Mouse (Mus musculus): Measurements from ENCODE around the gene Chpf2. TPM values are rescaled to one million over a fixed set of nuclear protein-coding genes. Genes with fewer than 3 reads are reported as not detected.
A peak's percentile ranks its signal among the peaks of the same experiment; 100 is the strongest.
"Not testable (repeated sequence)": the region's sequence is repeated elsewhere in the genome, so short reads cannot be mapped to it uniquely, and the experiment has no call there.

Chpf2 gene
- total RNA-seq (2021), result 10 to 100 TPM; 35.7 to 52.5 TPM
- long read RNA-seq, experiment 1, transcript Chpf2-202 (4 exons, 3,715 nt), result major isoform, 28 of 39 reads
- long read RNA-seq, experiment 1, partial matches to known transcripts, result 4 of 39 reads
- long read RNA-seq, experiment 1, other reads (novel, unspliced or antisense), result 7 of 39 reads
- long read RNA-seq, experiment 2, transcript Chpf2-202 (4 exons, 3,715 nt), result major isoform, 11 of 16 reads
- long read RNA-seq, experiment 2, partial matches to known transcripts, result 4 of 16 reads
- long read RNA-seq, experiment 2, other reads (novel, unspliced or antisense), result 1 of 16 reads

DNA sequence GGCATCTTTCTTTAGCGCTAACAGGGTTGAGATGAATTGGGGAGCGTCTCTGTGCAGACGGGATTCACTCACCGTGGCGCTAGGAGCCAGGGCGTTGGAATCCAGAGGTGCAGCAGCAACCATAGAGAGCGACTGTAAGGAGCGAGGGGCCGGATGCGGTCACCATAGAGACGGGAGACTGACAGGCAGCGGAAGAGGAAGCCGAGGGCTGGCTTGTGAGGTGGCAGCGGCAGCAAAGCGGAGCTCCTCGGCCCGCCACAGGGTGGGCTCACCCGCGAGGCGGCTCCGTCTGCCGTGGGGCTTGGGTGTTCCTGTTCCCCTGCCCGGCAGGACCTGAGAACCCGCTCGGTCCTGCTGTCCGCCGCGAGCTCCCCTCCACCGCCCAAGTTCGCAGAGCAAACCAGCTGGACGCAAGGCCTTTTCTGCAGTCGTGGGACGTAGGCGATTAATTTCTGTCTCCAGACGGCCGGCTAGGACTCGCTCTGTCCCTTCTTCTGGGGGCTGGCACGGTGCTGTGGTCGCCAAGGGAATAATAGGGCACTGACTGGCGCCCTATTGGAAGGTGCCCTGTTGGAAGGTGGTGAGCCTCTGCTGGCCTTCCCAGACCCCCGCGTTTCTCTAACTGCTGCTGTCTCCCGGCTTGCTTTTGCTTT, at the start of gene Chpf2:
Gene Chpf2 (plus strand): TSS at position 195 of the 653 bp plus-strand sequence.
- peak; percentile 89 to 90 for DNase-seq

DNA sequence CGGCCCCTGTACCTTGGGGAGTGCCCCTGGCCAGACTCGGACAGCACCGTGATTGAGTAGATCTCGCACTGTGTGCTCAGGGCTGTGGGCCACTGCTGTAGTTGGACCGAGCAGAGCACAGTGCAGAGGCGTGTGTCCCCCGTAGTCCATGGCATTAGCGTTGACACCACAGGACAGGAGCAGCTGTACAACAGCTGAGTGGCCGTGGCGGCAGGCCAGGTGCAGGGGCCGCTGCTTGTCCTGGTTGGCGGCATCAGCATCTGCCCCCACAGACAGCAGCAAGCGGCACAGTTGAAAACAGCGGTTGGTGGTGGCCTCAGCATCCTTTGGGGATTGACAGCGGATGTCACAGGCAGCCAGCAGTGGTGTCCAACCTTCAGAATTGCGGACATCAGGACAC, 48.9 kb upstream of the Chpf2 start:
- DNase-seq, result no peak

DNA sequence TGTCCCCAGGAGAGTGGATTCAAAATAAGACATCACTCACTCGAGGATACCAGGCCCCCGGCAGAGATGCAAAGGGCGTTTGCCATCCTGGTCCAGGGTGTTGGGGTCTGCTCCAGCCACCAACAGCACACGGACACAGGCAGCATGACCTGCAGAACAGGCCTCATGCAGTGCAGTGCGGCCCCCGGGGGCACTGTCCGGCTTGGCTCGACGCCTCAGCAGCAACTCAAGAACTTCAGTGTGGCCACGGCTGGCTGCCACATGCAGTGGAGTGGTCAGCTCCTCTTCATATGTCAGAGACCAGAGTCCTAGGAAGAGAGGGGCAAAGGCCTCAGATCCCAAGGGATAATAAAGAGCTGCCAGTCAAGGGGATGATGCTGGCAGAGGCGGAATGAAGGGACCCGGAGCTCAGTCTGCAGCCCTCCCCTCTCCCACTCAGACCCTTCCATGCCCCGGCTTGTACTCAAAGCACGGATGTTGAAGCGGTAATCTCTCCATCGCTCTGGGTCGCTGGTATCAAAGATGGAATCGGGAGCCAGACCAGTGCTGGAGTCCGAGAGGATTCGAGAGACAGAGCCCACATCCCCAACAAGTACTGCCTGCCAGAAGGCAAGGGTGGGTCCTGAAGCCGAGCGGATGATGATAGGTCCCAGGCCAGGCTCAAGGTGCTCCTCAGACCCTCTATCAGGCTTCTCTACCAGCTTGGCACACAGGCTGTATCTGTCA, 46.8 kb upstream of the Chpf2 start:
- DNase-seq, result no peak

DNA sequence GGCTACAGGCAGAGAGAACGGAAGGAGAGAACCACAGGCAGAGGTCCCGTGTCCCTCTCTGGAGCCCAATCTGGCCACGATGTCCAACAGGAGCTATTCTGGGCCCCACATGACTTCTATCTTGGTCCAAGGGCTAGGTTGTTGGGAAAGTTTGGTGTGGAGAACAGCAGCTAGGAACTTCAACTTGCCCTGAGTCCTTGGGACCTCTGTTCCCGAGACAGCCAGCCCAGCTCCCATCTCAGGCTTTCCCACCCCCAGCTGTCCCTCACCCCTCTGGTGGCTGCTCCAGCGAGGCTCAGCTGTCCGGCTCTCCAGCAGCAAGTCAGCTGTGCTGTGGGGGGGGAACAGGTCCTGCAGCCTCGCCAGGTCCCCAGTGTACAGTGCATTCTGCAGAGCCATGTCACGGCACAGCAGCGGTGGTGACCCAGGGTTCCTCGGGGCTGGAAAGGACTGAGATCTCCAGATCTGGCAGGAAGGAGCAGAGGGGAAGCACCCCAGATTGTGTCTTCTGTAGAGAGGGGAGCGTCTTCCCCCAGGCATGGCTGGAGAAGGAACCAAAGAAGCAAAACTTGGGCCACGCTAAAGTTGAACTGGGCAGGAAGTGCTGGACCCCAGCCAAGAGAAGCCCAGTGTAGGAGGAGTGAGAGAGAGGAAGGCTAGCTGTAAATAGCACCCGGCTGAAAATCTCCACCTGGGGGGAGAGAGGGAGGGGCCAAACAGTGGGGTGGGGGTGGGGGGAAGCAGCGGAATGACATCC, 46.0 kb upstream of the Chpf2 start, which contains the start of gene Asb10:
Gene Asb10 (minus strand): TSS at position 592 of the 757 bp plus-strand sequence.
- peak; percentile 55 to 71 for DNase-seq

DNA sequence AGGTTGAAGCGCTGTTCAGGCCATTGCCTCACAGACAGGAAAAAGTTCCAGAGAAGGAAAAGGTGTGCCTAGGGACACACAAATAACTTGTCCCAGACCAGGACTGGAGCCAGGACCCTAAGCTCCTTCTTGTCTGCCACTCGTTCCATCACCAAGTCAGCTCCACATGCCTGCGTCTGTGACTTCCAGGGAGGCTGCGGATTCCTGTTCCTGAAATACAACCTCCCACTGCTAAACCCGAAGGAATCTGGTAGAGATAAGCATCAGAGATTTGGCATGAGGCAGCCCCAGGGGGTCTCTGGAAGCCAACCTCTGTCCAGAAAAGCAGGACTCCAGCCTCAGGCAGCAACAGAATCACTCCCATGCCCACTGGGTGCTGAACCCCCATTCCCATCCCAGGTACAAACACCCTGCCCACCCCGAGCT, 45.4 kb upstream of the Chpf2 start:
- DNase-seq, result no peak

DNA sequence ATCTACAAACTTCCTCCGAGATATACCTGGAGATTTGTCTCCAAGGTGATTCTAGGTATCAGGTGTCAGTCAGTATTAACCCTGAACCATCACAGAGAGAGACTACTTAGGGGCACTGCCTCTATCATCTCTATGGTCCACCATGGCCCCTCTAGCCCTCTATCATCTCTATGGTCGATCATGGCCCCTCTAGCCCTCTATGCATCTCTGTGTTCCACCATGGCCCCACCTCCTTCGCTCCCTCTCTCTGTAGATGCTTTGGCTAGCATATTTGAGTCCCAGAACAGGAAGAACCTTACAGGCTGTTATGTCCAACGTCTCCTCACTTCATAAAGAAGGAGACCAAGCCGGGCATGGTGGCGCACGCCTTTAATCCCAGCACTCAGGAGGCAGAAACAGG, 43.9 kb upstream of the Chpf2 start:
- no peak for DNase-seq

DNA sequence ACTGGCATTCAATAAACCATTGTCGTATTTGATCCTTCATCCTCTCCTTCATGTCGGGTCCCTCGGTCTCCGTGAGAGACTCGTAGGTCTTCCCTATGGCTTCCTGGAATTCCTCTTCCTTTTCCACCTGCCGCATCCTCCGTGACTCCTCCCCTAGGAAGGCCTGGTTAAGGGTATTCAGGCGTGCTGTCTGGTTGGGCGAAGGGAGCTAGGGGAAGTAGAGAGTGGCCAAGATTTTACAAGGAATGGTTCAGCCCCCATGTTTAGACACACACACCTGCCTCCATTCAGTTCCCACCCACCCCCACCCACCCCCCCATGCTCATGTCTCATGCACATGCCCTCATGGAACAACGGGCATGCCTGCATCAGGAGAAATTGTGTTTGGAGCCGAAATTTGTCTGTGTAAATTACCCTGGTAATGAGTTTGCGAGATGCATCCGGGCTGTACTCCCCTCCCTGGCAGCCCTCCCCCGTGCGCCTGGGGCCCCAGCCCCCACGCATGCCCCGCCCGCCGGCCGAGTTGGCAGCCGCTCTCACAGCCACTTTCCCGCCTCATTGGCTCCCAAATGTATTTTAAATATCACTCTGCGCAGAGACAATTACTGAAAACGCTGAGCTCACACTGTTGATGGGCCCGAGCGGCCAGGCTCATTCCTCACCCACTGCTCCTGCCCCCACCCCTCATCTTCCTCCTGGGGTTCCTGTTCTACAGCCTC, 35.8 kb upstream of the Chpf2 start:
- peak in 1 of 2 experiments; percentile 15 for DNase-seq

DNA sequence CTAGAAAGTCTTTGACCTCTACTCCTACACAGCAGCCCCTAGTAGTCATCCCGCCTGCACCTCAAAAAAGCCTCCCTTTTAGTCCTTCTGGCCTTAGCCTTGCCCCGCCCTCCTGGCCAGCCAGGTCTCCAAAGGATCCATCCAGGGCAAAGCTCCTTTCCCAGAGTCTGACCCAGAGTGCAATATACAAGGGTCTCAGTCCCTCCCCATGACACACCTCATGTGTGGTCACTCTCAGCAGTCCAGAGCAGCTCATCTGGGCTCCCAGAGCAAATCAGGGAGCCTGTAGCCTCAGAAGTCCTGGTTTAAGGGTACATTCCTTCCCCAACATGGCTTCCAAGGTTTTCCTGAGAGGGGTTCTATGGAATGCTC, 35.2 kb upstream of the Chpf2 start:
- DNase-seq, result no peak

DNA sequence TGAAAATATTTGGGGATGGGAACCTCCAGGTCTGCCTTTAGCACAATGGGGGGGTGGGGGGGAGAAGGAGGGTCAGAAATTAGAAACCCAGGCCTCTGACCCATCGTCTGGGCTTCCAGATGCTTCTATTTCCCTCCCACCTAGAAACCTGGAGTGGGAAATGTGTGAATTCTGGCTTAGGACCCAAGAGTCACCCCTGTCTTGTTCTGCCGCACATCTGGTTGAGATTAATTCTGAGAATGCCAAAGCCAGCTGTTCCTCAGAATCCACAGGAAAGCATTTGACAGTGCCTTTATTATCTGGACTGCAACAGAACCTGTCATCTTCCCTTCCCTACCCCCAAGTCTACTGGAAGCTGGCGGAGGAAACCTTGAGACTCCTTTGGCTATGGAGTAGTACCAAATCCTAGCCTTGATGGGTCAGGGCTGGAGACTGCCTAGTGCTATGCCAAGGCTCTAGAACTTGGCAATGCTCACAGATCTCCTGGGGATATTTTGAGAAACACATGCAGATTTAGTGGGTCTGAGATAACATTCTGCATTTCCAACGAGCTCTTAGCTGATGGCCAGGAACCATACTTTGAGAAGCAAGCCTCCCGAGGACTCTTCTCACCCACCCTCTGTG, 32.8 kb upstream of the Chpf2 start:
- DNase-seq, result no peak

DNA sequence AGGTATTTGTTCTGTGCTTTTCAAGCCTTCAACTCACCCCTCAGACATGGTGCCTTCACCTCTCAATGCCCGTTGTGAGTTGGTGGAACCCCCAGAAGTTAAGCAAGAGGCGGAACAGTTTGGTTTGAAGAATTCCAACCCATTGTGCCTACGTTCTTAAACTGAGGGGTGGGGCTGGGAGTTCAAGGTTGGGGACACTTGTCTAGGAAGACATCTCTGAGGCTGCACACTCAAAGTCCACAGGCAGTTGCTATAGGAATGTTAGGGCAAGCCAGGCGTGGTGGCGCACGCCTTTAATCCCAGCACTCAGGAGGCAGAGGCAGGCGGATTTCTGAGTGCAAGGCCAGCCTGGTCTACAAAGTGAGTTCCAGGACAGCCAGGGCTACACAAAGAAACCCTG, 31.2 kb upstream of the Chpf2 start:
- DNase-seq, result not testable (repeated sequence)

DNA sequence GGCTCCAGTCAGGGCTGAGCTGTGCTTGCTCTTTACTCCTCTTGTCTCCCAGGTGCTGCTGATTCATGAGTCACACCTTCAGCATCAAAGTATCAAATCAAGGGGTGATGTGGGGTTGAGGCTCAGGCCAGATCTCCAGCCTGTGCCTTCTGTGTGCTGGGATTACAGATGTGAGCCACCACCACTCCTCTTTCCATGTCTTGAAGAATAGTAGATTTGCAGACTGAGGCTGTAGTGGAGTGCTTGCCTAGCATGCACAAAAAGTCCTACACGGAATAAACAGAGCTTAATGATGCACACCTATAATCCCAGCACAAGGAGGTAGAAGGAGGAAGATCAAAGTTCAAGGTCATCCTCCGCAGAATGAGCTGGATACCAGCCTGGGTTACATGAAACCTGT, 29.8 kb upstream of the Chpf2 start, which contains the start of gene 4931409K22Rik:
Gene 4931409K22Rik (minus strand): TSS at position 101 of the 400 bp plus-strand sequence.
- DNase-seq, result no peak

DNA sequence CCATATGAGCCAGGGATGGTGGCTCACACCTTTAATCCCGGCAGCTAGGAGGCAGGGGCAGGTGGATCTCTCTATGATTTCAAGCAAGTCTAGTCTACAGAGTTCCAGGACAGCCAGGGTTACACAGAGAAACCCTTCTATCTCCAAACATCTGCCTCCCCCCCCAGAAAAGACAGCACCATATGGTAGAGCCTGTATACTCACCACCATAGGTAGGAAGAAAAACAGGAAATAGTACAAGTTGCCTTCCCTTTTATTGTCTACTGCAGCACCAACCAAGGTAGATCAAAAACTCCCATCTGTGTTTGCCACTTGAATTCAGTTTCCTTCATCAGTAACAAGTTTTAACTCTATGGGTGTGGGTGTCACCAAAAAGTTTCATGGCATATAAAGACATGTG, 10.6 kb upstream of the Chpf2 start:
- DNase-seq, result no peak

DNA sequence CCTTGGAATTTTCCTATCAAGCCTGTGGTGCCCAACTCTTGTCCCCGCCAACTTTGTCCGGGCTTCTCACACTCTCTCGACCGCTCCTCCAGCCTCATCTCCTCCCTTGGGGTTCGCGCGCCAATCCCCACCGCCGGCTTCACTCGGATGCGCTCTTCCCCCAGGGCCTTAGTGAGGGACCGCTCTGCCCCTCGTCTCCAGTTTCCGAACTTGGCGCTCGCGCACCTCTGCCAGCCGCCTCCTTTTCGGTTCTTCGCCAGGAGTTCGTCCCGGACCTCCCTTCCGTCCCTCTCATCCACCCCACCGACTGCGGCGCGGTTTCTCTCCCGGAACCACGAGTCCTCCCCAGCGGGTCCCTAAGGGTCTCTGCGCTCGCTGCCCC, 9.7 kb upstream of the Chpf2 start:
- DNase-seq, result peak; percentile 25 to 48

DNA sequence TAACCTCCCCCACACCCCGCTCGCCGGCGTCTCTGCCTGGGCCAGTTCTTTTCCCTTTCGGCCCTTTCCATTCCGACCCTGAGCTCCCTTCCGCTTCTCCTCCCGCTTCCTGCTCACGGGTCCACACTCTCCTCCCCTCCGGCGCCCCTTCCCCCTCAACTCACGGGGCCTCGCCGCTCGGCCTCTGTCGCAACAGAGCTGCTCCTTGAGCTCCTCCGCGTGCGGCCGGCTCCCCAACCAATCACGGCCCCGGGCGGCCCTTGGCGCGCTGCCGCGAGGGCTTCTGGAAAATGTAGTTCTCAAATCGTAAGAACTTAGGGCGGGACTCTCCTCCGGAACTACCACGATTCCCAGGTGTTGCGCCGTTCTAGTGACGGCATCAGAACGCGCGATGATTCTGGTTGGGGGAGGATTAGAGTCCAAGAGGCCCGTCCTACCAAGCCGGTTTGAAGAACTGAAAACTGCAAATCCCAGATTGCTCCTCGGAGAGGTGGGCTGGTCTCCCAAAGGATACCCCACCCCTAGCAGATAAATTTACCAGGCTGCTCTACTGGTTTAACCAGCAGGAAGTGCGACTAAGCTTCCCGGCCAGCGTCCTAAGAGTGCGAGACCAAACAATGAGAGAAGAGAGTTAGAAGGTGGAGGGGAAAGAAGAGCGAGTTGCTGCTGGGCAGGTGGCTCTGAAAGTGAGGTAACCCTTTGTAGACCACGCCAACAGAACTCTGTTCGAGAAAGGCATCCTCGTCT, 9.2 kb upstream of the Chpf2 start, which contains the start of gene Abcf2:
Gene Abcf2 (minus strand): TSS at position 285 of the 747 bp plus-strand sequence.
- peak; percentile 100 for DNase-seq

DNA sequence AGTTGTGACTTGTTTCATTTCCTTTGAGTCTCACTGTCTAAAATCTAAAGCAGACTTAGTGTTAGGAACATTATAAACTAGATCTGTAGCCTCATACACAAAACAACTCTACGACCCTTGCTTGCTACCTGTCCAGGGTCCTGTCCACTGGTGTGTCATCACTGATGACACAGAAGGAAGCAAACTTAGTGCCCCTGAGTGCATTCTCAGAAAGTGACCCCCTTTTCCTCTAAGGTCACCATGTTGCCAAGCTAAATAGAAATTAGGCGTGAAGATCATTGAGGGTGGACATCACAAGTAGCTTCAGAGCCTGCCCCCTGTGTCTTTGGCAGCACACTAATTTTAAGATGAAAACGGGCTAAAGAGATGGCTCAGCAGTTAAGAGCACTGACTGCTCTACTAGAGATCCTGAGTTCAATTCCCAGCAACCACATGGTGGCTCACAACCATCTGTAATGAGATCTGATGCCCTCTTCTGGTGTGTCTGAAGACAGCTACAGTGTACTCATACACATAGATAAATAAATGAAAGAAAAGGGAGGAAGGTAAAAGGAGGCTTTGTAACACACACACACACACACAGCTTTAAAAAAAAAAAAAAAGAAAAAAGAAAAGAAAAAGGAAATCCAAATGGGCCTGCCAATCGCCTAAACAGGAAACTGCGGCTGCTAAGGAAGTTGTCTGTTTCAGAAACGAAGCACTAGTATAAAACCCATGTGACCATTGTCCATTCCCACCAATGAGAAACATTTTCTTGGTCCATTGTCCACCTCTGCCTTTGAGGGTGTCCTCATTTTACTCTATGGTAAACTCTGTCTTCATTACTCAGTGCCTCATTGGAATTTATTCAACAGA, 8.2 kb upstream of the Chpf2 start:
- no peak for DNase-seq

DNA sequence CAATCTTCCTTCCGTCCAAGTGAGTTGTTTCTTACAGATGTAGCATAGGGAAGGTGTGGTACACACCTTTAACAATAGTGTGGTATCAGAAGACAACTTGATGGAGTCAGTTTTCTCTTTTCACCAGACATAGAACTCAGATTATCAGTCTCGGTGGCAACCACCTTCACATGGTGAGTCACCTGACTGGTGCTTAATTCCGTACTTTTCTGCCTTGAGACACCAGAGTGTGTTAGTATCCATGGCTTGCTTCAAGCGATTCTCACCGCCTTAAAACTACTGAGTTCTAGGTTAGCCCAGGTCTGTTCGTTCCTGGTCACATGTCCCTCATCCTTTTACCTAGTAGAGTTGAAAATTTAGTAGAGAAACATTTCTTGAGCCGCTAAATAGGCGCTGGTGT, 435 bp upstream of the Chpf2 start:
- no peak for DNase-seq

DNA sequence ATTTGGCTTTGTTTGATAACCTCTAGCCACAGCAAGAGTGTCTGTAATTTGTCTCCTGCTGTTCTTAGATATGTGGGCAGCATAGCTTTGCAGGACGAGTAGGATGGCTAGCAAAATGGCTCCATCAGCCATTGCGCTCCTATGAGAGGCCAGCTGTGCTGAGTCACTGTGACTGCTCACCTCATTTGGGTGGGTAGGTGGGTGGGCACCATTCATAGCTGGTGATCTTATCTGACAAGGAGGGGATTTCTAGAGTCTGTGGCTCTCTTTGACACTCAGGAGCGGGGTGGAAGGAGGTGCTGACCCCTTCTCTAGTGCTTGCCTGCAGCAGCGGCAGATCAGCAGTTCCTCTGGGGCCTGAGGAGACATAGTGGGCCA, 648 bp downstream of the Chpf2 start:
- peak in 1 of 2 experiments; percentile 30 for DNase-seq

DNA sequence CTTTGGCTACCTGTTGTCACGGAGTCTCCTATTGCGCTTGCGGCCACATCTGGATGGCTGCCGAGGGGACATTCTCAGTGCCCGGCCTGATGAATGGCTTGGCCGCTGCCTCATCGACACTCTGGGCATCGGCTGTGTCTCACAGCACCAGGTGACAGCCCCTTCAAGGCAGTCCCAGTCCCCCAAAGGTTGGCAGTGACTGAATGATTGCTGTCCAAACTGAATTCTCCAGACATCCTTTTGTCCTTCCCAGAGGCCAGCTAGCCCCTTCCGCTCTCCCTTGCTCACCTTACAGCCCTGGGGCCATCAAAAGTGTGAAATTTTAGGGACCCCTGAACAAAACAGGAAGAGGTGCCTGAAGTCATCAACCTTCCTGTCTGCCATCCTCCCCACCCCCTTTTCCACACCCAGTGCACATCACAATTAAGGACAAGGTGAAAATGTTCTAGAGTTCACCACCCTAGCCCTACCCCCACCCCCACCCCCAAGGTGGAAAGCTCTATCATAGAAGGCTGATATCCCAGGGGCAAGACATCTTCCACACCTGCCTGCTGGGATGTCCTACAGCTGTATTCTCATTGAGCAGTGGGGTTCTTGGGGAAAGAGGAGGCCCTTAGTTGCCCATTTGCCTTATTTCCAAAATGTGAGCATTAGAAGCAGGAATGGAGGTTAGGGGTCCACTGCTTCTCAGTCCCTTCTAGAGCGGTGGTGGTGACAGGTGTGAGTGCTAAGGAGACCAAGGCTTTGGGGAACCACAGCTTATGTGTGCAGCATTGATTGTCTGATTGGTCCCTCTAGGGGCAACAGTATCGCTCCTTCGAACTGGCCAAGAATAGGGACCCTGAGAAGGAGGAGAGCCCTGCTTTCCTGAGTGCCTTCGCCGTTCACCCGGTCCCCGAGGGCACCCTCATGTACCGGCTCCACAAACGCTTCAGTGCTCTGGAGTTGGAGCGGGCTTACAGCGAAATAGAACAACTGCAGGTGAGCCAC, 3.3 kb downstream of the Chpf2 start:
- no peak for DNase-seq
